Mouse (Mus musculus) cortical plate, adult 2 months (tissue): Measurements from ENCODE around the gene Sdhaf1. TPM values are rescaled to one million over a fixed set of nuclear protein-coding genes. Genes with fewer than 3 reads are reported as not detected.

Experiments
- H3K27ac ChIP-seq: fragments of 200-500 bp; 2 replicates; pipeline ENCODE4 v1.5.1; 2012; ENCODE audit warnings: low read length, control low read depth, inconsistent platforms; ENCODE audit not compliant: insufficient read depth
- H3K4me1 ChIP-seq: fragments of 200-500 bp; 2 replicates; pipeline ENCODE4 v1.6.1; 2011; ENCODE audit warnings: low read length; ENCODE audit not compliant: control insufficient read depth, insufficient read depth
- H3K4me3 ChIP-seq: fragments of 200-500 bp; 2 replicates; pipeline ENCODE4 v1.5.1; 2011; ENCODE audit warnings: mild to moderate bottlenecking, low read length, control low read depth; ENCODE audit not compliant: insufficient read depth
- CTCF ChIP-seq: fragments of 200-500 bp; IDR thresholded peaks from 2 replicates; pipeline ENCODE4 v1.5.1; 2011; ENCODE audit warnings: mild to moderate bottlenecking, control low read depth, low read length; ENCODE audit not compliant: insufficient read depth; ENCODE audit errors: extremely low read depth
- POLR2A ChIP-seq: fragments of 200-500 bp; IDR thresholded peaks from 2 replicates; pipeline ENCODE4 v1.6.1; 2011; ENCODE audit warnings: mild to moderate bottlenecking, low read length, control low read depth; ENCODE audit not compliant: insufficient read depth; ENCODE audit errors: extremely low read depth
- polyA plus RNA-seq: library from polyadenylated mRNA; depleted of rRNA; stranded (reverse); fragments of >200 nt; gene quantifications from 2 replicates; pipeline ENCODE4 v1.2.3, GENCODE M21; 2012; rRNA removed

The Sdhaf1 gene
- polyA plus RNA-seq, 1 experiment, result 16.9 TPM

DNA sequence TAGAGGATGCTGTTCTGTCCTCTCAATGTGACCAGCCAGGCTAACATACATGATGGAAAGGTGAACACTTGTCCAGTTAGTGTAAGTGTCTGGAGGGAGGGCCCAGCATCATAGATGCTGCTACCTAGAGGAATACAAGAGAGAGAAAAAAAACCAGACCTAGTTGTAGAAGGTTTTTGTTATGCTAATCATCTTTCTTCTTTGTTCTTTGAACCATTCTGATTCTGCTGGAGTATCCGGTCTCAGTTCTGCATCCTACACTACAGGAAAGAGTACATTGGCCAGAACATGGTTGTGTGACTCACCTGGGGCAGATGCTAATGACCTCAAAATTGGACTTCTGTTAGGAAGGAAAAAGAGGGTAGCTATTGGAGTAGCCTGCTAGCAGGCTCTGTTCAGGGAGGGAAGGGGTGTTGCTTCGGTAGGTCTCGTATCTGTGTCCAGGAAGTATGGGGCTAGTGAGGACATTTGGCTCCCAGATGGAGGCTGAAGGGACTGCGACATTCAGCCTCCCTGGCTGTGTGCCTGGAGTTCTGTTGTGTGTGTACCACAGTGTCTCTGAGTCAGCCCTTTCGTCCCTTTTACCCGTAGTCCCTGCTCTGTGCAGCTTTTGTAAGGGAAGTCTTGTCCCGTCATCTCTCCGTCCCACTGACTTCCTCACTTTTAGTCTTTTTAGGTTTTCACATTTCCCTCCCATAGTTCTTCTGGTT, 36.8 kb downstream of the Sdhaf1 start:
- peaks cover 4% of the 10 kb centered on the region; the same call in 1 of the 2 replicates for H3K4me1 ChIP-seq
- TF ChIP-seq POLR2A (no peak), CTCF (no peak)
- H3K27ac ChIP-seq, result no peak overlapping the region
- no peak overlapping the region for H3K4me3 ChIP-seq

DNA sequence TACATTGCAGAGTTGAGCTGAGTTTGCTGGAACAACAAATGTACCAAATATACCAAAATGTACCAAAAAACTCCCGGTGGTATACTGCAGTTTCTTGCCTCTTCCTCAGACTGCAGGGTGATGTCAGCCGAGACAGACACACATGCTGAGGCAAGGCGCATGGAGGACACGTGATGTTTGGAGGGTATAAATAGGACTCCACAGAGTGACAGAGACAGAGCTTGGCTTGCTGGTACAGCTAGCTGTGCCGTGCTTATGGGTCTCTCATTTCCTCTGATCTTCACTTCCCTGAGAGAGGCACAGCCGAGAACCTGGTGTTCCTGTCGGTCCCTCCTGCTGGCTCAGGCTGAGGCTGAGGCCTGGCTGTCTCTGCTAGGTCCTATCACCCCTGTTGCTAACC, 41.0 kb downstream of the Sdhaf1 start:
- H3K27ac ChIP-seq, result no peak overlapping the region
- H3K4me3 ChIP-seq, result no peak overlapping the region
- H3K4me1 ChIP-seq, result no peaks in the 10 kb centered on the region
- TF ChIP-seq CTCF (no peak), POLR2A (peak; percentile 80)

DNA sequence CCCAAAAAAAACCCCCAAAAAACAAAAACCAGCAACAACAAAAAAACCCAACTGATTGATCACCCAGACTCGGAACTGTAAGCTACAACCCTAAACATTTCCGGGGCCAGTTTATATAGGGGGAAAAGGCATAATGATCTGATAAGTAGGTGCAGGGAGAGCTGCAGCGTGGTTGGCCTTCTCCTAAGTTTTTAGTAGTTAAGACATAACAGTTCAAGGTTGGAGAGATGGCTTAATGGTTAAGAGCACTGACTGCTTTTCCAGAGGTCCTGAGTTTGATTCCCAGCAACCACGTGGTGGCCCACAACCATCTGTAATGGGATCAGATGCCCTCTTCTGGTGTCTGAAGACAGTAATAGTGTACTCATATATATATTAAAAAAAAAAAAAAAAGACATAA, 42.2 kb downstream of the Sdhaf1 start:
- Histone ChIP-seq H3K4me1 (no peaks in the 10 kb centered on the region), H3K4me3 (no peak overlapping the region), H3K27ac (no peak overlapping the region)
- TF ChIP-seq CTCF (no peak), POLR2A (no peak)

DNA sequence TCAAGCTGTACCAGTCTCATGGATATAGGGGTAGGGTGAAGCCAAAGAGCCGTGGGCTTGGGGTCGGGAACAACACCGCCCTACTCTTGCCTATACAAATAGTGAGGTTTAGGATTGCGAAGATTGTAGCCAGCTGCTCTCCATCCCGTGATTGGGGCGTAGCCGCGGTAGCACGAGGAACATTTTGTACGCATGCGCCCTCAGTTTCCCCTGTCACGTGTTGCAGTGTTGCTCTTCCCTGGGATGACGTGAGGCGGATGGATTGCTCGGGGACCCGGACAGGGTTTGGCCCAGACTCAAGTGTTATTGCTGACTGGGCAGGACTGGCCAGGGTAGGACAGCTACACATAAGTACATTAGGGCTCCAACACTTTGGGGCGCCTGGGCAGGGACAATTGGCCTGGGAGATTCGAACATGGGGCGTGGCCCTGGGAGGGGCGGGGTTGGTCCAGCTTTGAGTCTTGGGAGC, 43.0 kb downstream of the Sdhaf1 start:
- no peaks in the 10 kb centered on the region for H3K4me1 ChIP-seq
- no peak for TF ChIP-seq CTCF
- peak; percentile 79 for TF ChIP-seq POLR2A
- H3K4me3 ChIP-seq, result peak overlapping the region; percentile 42
- H3K27ac ChIP-seq, result peak overlapping the region; percentile 96

DNA sequence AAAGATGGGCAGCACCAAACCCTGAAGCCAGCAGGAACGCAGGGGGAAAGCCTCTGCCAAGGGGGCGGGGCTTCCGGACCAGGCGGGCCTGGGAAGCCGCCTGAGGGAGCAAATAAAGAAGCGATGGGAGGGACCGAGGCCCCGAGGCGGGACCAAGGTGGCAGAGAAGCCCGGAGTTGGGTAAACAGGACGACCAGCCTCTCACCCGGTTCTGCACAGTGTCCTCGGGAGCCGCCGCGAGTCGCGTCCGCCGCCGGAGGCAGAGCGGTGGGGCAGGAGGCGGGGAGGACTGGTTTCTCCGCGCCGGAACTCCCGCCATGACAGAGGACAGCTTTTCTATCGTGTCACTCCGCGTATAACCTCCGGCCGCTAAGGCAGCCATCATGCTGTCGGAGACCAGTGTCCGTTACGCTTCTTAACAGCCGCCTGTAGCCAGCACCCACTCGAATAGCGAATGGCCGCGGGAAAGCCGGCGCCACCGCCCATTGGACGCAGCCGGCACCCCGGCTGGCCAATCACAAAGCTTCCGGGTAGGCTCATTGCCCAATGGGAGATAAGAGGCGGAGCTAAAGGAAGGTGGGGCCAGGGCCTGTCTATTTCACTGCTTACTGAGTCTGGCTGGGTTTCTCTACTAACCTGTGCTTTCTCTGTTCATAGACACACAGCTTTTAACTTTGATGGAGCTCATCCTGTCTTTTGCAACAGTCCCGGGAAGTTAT, 43.6 kb downstream of the Sdhaf1 start, which contains the start of the genes Thap8 and Wdr62:
Gene Thap8, plus strand, starts transcription at position 144 of the 719 bp plus-strand sequence.
Gene Wdr62, minus strand, starts transcription at position 469 of the 719 bp plus-strand sequence.
- no peaks in the 10 kb centered on the region for H3K4me1 ChIP-seq
- peak within 1 kb of the TSS; percentile 96 for H3K27ac ChIP-seq
- TF ChIP-seq CTCF (no peak), POLR2A (no peak)
- H3K4me3 ChIP-seq, result peak within 1 kb of the TSS; percentile 42

DNA sequence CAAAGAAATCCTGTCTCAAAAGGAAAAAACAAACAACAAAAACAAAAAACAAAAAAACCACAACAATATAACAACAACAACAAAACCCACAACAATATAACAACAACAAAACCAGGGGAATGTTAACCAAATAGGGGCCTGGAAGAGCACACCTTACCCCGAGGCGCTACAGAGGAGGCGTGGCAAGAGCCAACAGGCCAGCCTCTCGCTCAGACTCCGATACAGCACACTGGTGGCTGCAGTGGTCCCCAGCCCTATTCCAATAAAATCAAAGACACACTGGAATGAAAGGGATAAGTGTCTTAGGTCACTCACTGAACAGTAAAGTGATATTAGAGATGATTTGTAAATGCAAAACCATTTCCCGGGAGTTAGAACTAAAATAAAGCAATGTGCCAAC, 44.2 kb downstream of the Sdhaf1 start:
- no peak overlapping the region for H3K27ac ChIP-seq
- H3K4me1 ChIP-seq, result no peaks in the 10 kb centered on the region
- no peak for TF ChIP-seq CTCF
- no peak for TF ChIP-seq POLR2A
- peak overlapping the region; percentile 42 for H3K4me3 ChIP-seq

DNA sequence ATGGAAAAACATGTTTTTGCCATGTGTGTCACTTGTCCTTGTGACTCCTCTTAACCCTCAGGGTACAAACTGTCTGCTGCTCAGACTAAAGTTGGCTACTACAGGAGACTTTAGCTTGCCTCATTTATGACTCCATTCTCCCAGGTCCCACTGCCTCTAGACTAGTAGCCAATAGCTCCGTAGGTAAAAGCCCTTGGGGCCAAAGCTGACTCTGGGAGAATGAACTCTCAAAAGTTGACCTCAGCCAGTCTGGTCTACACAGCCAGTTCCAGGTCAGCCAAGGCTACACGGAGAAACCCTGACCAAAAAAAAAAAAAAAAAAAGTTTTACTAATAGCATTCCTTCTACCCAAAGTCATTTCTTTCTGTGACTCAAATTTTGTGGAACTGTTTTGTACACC, 44.8 kb downstream of the Sdhaf1 start:
- TF ChIP-seq CTCF (no peak), POLR2A (no peak)
- no peaks in the 10 kb centered on the region for H3K4me1 ChIP-seq
- no peak overlapping the region for H3K4me3 ChIP-seq

DNA sequence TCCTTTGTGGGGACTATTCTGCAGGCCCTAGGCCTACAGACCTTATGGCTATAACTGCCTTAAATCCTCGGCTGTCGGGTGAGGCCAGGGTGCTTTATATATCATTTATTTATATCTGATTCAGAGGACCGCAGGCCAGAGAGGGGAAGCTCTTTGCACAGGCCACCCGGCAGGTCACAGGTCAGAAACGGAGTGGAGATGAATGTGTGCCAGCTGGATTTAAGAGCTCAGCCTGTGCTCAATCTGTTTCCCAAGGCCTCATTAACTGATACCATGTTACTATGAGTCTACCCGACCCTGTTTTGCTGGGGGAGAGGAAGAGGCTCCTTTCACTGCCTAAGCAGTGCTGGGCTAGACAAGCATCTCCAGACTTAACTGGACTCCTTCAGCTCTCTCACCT, 49.3 kb downstream of the Sdhaf1 start:
- no peak overlapping the region for H3K27ac ChIP-seq
- H3K4me3 ChIP-seq, result no peak overlapping the region
- H3K4me1 ChIP-seq, result no peaks in the 10 kb centered on the region
- TF ChIP-seq POLR2A, result no peak
- no peak for TF ChIP-seq CTCF

More for the DNA sequence above, 44.8 kb downstream of the Sdhaf1 start:
- no peak overlapping the region for H3K27ac ChIP-seq

Other genes starting within 250 kb of the Sdhaf1 start
- 0.44 and 0.50 TPM in 2 replicates for gene Gm26920, start 233.5 kb downstream of the Sdhaf1 start, polyA plus RNA-seq
- 6.0 and 7.0 TPM in 2 replicates for gene Zfp566, start 233.4 kb downstream of the Sdhaf1 start, polyA plus RNA-seq
- gene Zfp260, start 229.1 kb downstream of the Sdhaf1 start, polyA plus RNA-seq, result 42.8 and 44.9 TPM in 2 replicates
- gene Zfp382, start 202.0 kb downstream of the Sdhaf1 start, polyA plus RNA-seq, result 9.8 and 10.4 TPM in 2 replicates
- 33.5 and 35.2 TPM in 2 replicates for gene Zfp146, start 154.1 kb downstream of the Sdhaf1 start, polyA plus RNA-seq
- gene Cox7a1, start 139.8 kb downstream of the Sdhaf1 start, polyA plus RNA-seq, result 7.4 TPM in 2 replicates
- 254 and 279 TPM in 2 replicates for gene Capns1, start 125.1 kb downstream of the Sdhaf1 start, polyA plus RNA-seq
- 152 and 157 TPM in 2 replicates for gene Polr2i, start 91.9 kb downstream of the Sdhaf1 start, polyA plus RNA-seq
- gene Tbcb, start 91.6 kb downstream of the Sdhaf1 start, polyA plus RNA-seq, result 136 and 139 TPM in 2 replicates
- gene Ovol3, start 88.2 kb downstream of the Sdhaf1 start, polyA plus RNA-seq, result 0.15 TPM in 1 of 2 replicates, not detected in the other
- gene Thap8, start 43.8 kb downstream of the Sdhaf1 start, polyA plus RNA-seq, result 0.19 and 0.38 TPM in 2 replicates
- 3.2 and 4.1 TPM in 2 replicates for gene Wdr62, start 43.5 kb downstream of the Sdhaf1 start, polyA plus RNA-seq
- gene Clip3, start 32.2 kb downstream of the Sdhaf1 start, polyA plus RNA-seq, result 439 and 458 TPM in 2 replicates
- gene Alkbh6, start 15.2 kb downstream of the Sdhaf1 start, polyA plus RNA-seq, result 135 and 141 TPM in 2 replicates
- 23.6 and 24.7 TPM in 2 replicates for gene Syne4, start 9.1 kb downstream of the Sdhaf1 start, polyA plus RNA-seq
- gene E130208F15Rik, start 2.2 kb downstream of the Sdhaf1 start, polyA plus RNA-seq, result 0.35 and 0.44 TPM in 2 replicates
- 20.8 and 21.3 TPM in 2 replicates for gene Lrfn3, start 38.9 kb upstream of the Sdhaf1 start, polyA plus RNA-seq
- 78.9 and 79.5 TPM in 2 replicates for gene Tyrobp, start 89.9 kb upstream of the Sdhaf1 start, polyA plus RNA-seq
- 1.1 and 1.7 TPM in 2 replicates for gene Hcst, start 96.0 kb upstream of the Sdhaf1 start, polyA plus RNA-seq
- 4.4 and 5.7 TPM in 2 replicates for gene Nfkbid, start 97.8 kb upstream of the Sdhaf1 start, polyA plus RNA-seq
- 1,095 and 1,125 TPM in 2 replicates for gene Aplp1, start 121.6 kb upstream of the Sdhaf1 start, polyA plus RNA-seq
- 7.8 and 8.3 TPM in 2 replicates for gene Kirrel2, start 133.8 kb upstream of the Sdhaf1 start, polyA plus RNA-seq
- 1.4 and 1.7 TPM in 2 replicates for gene Nphs1, start 134.4 kb upstream of the Sdhaf1 start, polyA plus RNA-seq
- gene Prodh2, start 169.7 kb upstream of the Sdhaf1 start, polyA plus RNA-seq, result not detected in 2 replicates
- gene Arhgap33, start 211.2 kb upstream of the Sdhaf1 start, polyA plus RNA-seq, result 174 and 184 TPM in 2 replicates
- gene Hspb6, start 228.3 kb upstream of the Sdhaf1 start, polyA plus RNA-seq, result 11.0 and 11.3 TPM in 2 replicates
- 4.7 and 6.2 TPM in 2 replicates for gene Proser3, start 228.4 kb upstream of the Sdhaf1 start, polyA plus RNA-seq
- 71.9 and 72.7 TPM in 2 replicates for gene Lin37, start 235.9 kb upstream of the Sdhaf1 start, polyA plus RNA-seq
- gene U2af1l4, start 239.4 kb upstream of the Sdhaf1 start, polyA plus RNA-seq, result 90.9 and 97.0 TPM in 2 replicates
- gene Gm49396, start 239.4 kb upstream of the Sdhaf1 start, polyA plus RNA-seq, result 4.7 and 5.5 TPM in 2 replicates
- 127 and 133 TPM in 2 replicates for gene Psenen, start 239.7 kb upstream of the Sdhaf1 start, polyA plus RNA-seq
- 3.4 and 4.4 TPM in 2 replicates for gene Igflr1, start 241.5 kb upstream of the Sdhaf1 start, polyA plus RNA-seq